Mouse (Mus musculus) lung, embryonic 16.5 days (tissue): ENCODE data around the gene Ppp1r10. TPM values are rescaled to one million over a fixed set of nuclear protein-coding genes. Genes with fewer than 3 reads are reported as not detected.

Source experiments
- ATAC-seq: fragments of 200-750 bp; cut with Nextera tagmentation; 2 replicates; pipeline ENCODE4 v1.8.0; 2017; ENCODE audit warnings: low read depth, mild to moderate bottlenecking, moderate library complexity
- H3K27ac ChIP-seq: fragments of 300-500 bp; sonication (generic); 2 replicates; pipeline ENCODE4 v1.5.1; 2014; ENCODE audit warnings: mild to moderate bottlenecking, control low read depth, low read length
- H3K27me3 ChIP-seq: fragments of 300-500 bp; sonication (generic); 2 replicates; pipeline ENCODE4 v1.6.1; 2014; ENCODE audit warnings: low read depth, low read length, mixed read lengths; ENCODE audit not compliant: control insufficient read depth, insufficient read depth
- H3K36me3 ChIP-seq: fragments of 300-500 bp; sonication (generic); 2 replicates; pipeline ENCODE4 v1.6.1; 2014; ENCODE audit warnings: low read length; ENCODE audit not compliant: control insufficient read depth, insufficient read depth
- H3K4me1 ChIP-seq: fragments of 300-500 bp; sonication (generic); replicated peaks from 2 replicates; pipeline ENCODE4 v1.6.1; 2014; ENCODE audit warnings: low read length, mixed read lengths; ENCODE audit not compliant: control insufficient read depth, insufficient read depth
- H3K4me2 ChIP-seq: fragments of 300-500 bp; sonication (generic); 2 replicates; pipeline ENCODE4 v1.6.1; 2014; ENCODE audit warnings: low read depth, low read length, control low read depth
- H3K4me3 ChIP-seq: fragments of 300-500 bp; sonication (generic); 2 replicates; pipeline ENCODE4 v1.5.1; 2014; ENCODE audit warnings: mild to moderate bottlenecking, low read length, control low read depth
- H3K9ac ChIP-seq: fragments of 300-500 bp; sonication (generic); 2 replicates; pipeline ENCODE4 v1.6.1; 2014; ENCODE audit warnings: low read length, control low read depth
- H3K9me3 ChIP-seq: fragments of 300-500 bp; sonication (generic); 2 replicates; pipeline ENCODE4 v1.6.1; 2016; ENCODE audit warnings: low read length; ENCODE audit not compliant: control insufficient read depth
- WGBS: fragments of 180-500 bp; shearing (Covaris S2); extraction: QIAGEN DNeasy Blood & Tissue Kit; methylation state at CpG from one replicate; pipeline ENCODE4 v1.1.7; 2014; 5-methylcytosine and 5-hydroxymethylcytosine counted together
- microRNA counts: library from miRNA; unstranded; fragments of <30 nt; microRNA quantifications from one replicate; lab custom pipeline; 2016
- microRNA-seq: library from miRNA; unstranded; fragments of <30 nt; microRNA quantifications from one replicate; pipeline ENCODE4, GENCODE M21; 2016
- polyA plus RNA-seq: library from polyadenylated mRNA; unstranded; fragments of >200 nt; fragmentation: Nextera tagmentation; extraction: Ambion mirVana; gene quantifications from 2 replicates; pipeline ENCODE4 v1.2.1, GENCODE M21; 2015

Ppp1r10 gene
- polyA plus RNA-seq, 1 experiment from 2014 or later = 40.5 TPM

GRCm38 (mm10) chr17:35978811-35979400 is 62.7 kb downstream of the Ppp1r10 start:
- Histone ChIP-seq H3K4me1 (peaks cover 15% of the 10 kb centered on the region), H3K4me3 (peak overlapping the region; percentile 67), H3K27me3 (no peaks in the 10 kb centered on the region), H3K36me3 (peaks cover 24% of the 10 kb centered on the region), H3K4me2 (peak overlapping the region; percentile 87), H3K27ac (peak overlapping the region; percentile 95), H3K9me3 (no peaks in the 10 kb centered on the region), H3K9ac (peak overlapping the region; percentile 64)
- 0% methylated on average over 41 of the region's 41 CpGs for WGBS
- peak; percentile 73 for ATAC-seq

GRCm38 (mm10) chr17:35979401-35980362 is 63.4 kb downstream of the Ppp1r10 start, which contains the start of the genes Gnl1 and Prr3:
Gene Gnl1, plus strand, starts transcription at chr17:35979851.
Gene Prr3, minus strand, starts transcription at chr17:35980236.
- Histone ChIP-seq H3K9ac (peak within 1 kb of the TSS; percentile 64), H3K4me1 (peaks cover 15% of the 10 kb centered on the region), H3K4me2 (peak within 1 kb of the TSS; percentile 87), H3K9me3 (no peaks in the 10 kb centered on the region), H3K4me3 (peak within 1 kb of the TSS; percentile 67), H3K27me3 (no peaks in the 10 kb centered on the region), H3K36me3 (peaks cover 20% of the 10 kb centered on the region), H3K27ac (peak within 1 kb of the TSS; percentile 95)
- WGBS = under 1% methylated on average over 58 of the region's 109 CpGs
- ATAC-seq = peak; percentile 90

DNA sequence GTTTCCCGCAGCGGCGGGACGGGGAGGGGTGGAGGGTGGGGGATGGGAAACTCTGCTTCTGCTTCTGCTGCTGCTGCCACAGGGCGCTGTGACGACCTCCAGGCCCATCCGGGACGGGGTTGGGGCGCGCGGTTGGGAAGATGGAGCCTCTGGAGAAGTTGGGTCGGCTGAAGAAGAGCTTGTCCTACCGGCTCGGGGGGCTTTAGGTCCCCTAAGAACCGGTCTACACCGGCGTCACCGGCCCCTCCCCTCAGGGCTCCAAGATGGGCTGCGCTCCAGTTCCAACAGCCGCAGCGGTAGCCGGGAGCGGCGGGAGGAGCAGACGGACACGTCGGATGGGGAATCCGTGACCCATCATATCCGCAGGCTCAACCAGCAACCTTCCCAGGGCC is 64.1 kb downstream of the Ppp1r10 start:
- peak; percentile 20 for ATAC-seq
- Histone ChIP-seq H3K27me3 (no peaks in the 10 kb centered on the region), H3K4me1 (peaks cover 15% of the 10 kb centered on the region), H3K36me3 (peaks cover 20% of the 10 kb centered on the region), H3K4me2 (peak overlapping the region; percentile 87), H3K9ac (peak overlapping the region; percentile 64), H3K4me3 (peak overlapping the region; percentile 67), H3K9me3 (no peaks in the 10 kb centered on the region), H3K27ac (peak overlapping the region; percentile 95)
- 0% methylated on average over 25 of the region's 29 CpGs for WGBS

- Histone ChIP-seq H3K4me1 (peaks cover 15% of the 10 kb centered on the region), H3K9ac (no peak overlapping the region), H3K9me3 (no peaks in the 10 kb centered on the region), H3K27me3 (no peaks in the 10 kb centered on the region), H3K36me3 (peaks cover 20% of the 10 kb centered on the region), H3K4me3 (no peak overlapping the region), H3K27ac (no peak overlapping the region), H3K4me2 (no peak overlapping the region)
- WGBS = 92% methylated on average over 9 of the region's 9 CpGs
- no peak for ATAC-seq
Measured at GRCm38 (mm10) chr17:35981776-35982175, 65.5 kb downstream of the Ppp1r10 start.

MicroRNAs encoded within 50 kb of the gene (microRNA counts, 519-probe panel; counts per million panel counts)
- microRNA mmu-miR-1894-3p (lab: Ali Mortazavi, UCI) = 1,363 counts per million, percentile 16 among the panel's probes with 10 or more counts
- microRNA mmu-miR-1894-5p (lab: Ali Mortazavi, UCI) = 582 counts per million, percentile 4 among the panel's probes with 10 or more counts
- microRNA mmu-miR-877 (lab: Ali Mortazavi, UCI) = 1,031 counts per million, percentile 9 among the panel's probes with 10 or more counts

Small RNAs within 50 kb of the gene (microRNA-seq; reads per million reads assigned to microRNA genes)
- not detected for gene Gm28033
- gene Mir1894 = not detected
- gene Mir877 = 45.4 reads per million, percentile 41 among the genes with 10 or more reads in this experiment

Other genes with a start within 250 kb of the Ppp1r10 start
- 22.8 and 25.4 TPM in 2 replicates for gene Vars2, start 248.8 kb upstream of the Ppp1r10 start, polyA plus RNA-seq
- gene Gtf2h4, start 242.7 kb upstream of the Ppp1r10 start, polyA plus RNA-seq = 47.5 and 48.0 TPM in 2 replicates
- gene Ddr1, start 211.8 kb upstream of the Ppp1r10 start, polyA plus RNA-seq = 50.5 and 51.3 TPM in 2 replicates
- gene Ier3, start 94.8 kb upstream of the Ppp1r10 start, polyA plus RNA-seq = 21.9 and 31.7 TPM in 2 replicates
- 57.8 and 65.1 TPM in 2 replicates for gene Flot1, start 93.2 kb upstream of the Ppp1r10 start, polyA plus RNA-seq
- 877 and 940 TPM in 2 replicates for gene Tubb5, start 78.1 kb upstream of the Ppp1r10 start, polyA plus RNA-seq
- gene Mdc1, start 74.9 kb upstream of the Ppp1r10 start, polyA plus RNA-seq = 20.6 and 22.3 TPM in 2 replicates
- 65.6 and 67.9 TPM in 2 replicates for gene Nrm, start 55.1 kb upstream of the Ppp1r10 start, polyA plus RNA-seq
- 23.3 and 26.5 TPM in 2 replicates for gene Ppp1r18, start 50.8 kb upstream of the Ppp1r10 start, polyA plus RNA-seq
- 40.2 and 42.4 TPM in 2 replicates for gene Dhx16, start 36.6 kb upstream of the Ppp1r10 start, polyA plus RNA-seq
- 15.6 TPM in 2 replicates for gene 2310061I04Rik, start 19.0 kb upstream of the Ppp1r10 start, polyA plus RNA-seq
- 62.6 and 62.7 TPM in 2 replicates for gene Atat1, start 6.4 kb upstream of the Ppp1r10 start, polyA plus RNA-seq
- 67.5 and 73.1 TPM in 2 replicates for gene Mrps18b, start within 50 bp of the Ppp1r10 start, polyA plus RNA-seq
- 70.6 and 82.5 TPM in 2 replicates for gene Abcf1, start 53.3 kb downstream of the Ppp1r10 start, polyA plus RNA-seq
- gene Gnl1, start 63.4 kb downstream of the Ppp1r10 start, polyA plus RNA-seq = 43.1 and 44.7 TPM in 2 replicates
- gene Prr3, start 63.8 kb downstream of the Ppp1r10 start, polyA plus RNA-seq = 27.5 and 29.7 TPM in 2 replicates
- 2.0 and 2.2 TPM in 2 replicates for gene H2-T24, start 104.1 kb downstream of the Ppp1r10 start, polyA plus RNA-seq
- 7.2 and 11.7 TPM in 2 replicates for gene H2-T23, start 116.4 kb downstream of the Ppp1r10 start, polyA plus RNA-seq
- gene H2-T22, start 126.3 kb downstream of the Ppp1r10 start, polyA plus RNA-seq = 18.8 and 19.4 TPM in 2 replicates
- gene Gm6034, start 126.5 kb downstream of the Ppp1r10 start, polyA plus RNA-seq = not detected in 2 replicates
- gene Gm11127, start 141.9 kb downstream of the Ppp1r10 start, polyA plus RNA-seq = not detected in 2 replicates
- gene Gm19684, start 205.2 kb downstream of the Ppp1r10 start, polyA plus RNA-seq = not detected in 2 replicates
- gene Gm7030, start 213.0 kb downstream of the Ppp1r10 start, polyA plus RNA-seq = not detected in 2 replicates